Mouse (Mus musculus) G1E (cell line): Measurements from ENCODE around the gene Slc37a3.

ENCODE experiments used
- CTCF ChIP-seq: IDR thresholded peaks from 2 replicates; pipeline ENCODE4 v1.5.1; 2012; ENCODE audit warnings: low read depth, low read length, inconsistent platforms, mixed read lengths
- TAL1 ChIP-seq: conservative IDR thresholded peaks from 2 replicates; pipeline ENCODE4 v1.6.1; 2012; ENCODE audit warnings: low read depth, low read length, inconsistent platforms, mixed read lengths

DNA sequence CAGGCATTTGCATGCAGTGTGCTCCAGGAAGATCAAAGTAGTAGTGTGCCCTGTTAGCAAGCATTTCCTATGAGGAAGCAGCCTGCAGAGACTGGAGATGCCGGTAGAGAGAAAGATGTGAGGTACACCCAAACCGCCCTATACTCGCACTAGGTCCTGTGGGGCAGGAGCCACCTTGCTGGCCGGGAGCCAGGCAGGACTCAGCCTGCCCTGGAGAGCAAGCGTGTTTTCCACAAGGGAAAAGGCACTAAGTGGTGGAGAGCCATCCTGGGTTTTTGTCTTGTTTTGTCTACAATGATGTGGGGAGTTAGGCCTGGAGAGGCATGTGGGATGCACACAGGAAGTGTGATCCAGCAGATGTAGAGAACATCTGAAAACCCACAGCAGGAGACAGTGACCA lies 57.2 kb downstream of the Slc37a3 start:
- TF ChIP-seq TAL1 (no peak), CTCF (no peak)
